Mouse (Mus musculus): ENCODE measurements at regions not wholly inside any gene's neighbourhood (a gene's known extent, or its start where the extent isn't known, plus 50 kb on each side); places are given as distances from the start of the nearest gene placed in this dataset.

DNA sequence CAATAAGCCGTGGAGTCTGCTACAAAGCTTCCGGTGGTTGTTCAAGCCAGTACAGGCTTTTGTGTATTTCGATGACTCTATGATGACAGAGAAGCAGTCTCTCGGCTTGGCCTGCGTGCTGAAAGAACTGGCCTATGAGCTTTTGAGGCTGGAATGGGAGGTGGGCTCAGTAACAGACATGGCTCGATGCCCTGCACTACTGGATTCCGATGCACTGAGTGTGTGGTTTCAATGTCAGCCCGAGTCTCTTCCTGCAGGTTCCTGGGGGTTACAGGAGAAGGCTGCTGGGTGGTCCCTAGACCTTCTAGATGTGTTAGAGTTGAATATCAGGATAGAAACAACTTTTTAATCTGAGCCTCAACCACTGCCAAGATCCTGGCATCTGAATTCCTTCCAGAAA is 53.2 kb downstream of the Gm815 start:
- Histone ChIP-seq H3K9ac (replicated peaks; ENCODE audit: low read length) (no peak overlapping the region), H3K4me2 (ENCODE audit: low read depth, low read length) (no peak overlapping the region), H3K27me3 (ENCODE audit: control insufficient read depth, insufficient read depth, low read length) (no peaks in the 10 kb centered on the region), H3K9me3 (replicated peaks; ENCODE audit: control insufficient read depth, low read length) (no peaks in the 10 kb centered on the region), H3K4me1 (ENCODE audit: control insufficient read depth, insufficient read depth, low read length) (no peaks in the 10 kb centered on the region), H3K4me3 (ENCODE audit: low read depth, low read length) (no peak overlapping the region), H3K27ac (replicated peaks; ENCODE audit: low read depth, low read length) (no peak overlapping the region), H3K36me3 (replicated peaks; ENCODE audit: control insufficient read depth, insufficient read depth, low read depth, low read length) (no peaks in the 10 kb centered on the region)
- ATAC-seq (replicated peaks; ENCODE audit: insufficient number of reproducible peaks, low FRiP score, low TSS enrichment, low read depth): no peak
- no peak for DNase-seq (ENCODE audit: low spot score)
- 76% methylated on average over 8 of the region's 8 CpGs for WGBS

DNA sequence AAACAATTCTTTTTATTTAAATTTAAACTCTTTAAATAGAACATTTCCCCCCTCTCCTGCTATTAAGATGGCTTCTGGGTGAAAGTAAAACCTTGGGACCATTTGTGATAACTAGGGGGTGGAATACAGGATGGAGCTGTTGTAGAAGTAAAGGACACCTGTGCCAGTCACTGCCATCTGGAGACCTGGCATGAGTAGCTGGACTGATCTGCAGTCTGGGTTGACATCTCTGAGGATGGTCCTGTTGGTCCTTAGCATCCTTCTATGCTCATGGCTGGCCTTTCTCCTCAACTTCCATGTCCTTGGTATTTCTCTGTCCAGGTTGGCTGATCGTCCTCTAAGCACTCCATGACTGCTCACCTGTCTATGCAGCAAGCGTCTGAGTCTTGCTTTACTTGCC is 58.3 kb downstream of the Gm815 start:
- Histone ChIP-seq H3K9ac (replicated peaks; ENCODE audit: low read length) (no peak overlapping the region), H3K4me3 (ENCODE audit: low read depth, low read length) (no peak overlapping the region), H3K27ac (replicated peaks; ENCODE audit: low read depth, low read length) (no peak overlapping the region), H3K9me3 (replicated peaks; ENCODE audit: control insufficient read depth, low read length) (no peaks in the 10 kb centered on the region), H3K27me3 (ENCODE audit: control insufficient read depth, insufficient read depth, low read length) (no peaks in the 10 kb centered on the region), H3K36me3 (replicated peaks; ENCODE audit: control insufficient read depth, insufficient read depth, low read depth, low read length) (no peaks in the 10 kb centered on the region), H3K4me1 (ENCODE audit: control insufficient read depth, insufficient read depth, low read length) (no peaks in the 10 kb centered on the region), H3K4me2 (ENCODE audit: low read depth, low read length) (no peak overlapping the region)
- 87% methylated on average over 2 of the region's 2 CpGs for WGBS
- ATAC-seq (replicated peaks; ENCODE audit: insufficient number of reproducible peaks, low FRiP score, low TSS enrichment, low read depth) (no peak), DNase-seq (ENCODE audit: low spot score) (no peak)

DNA sequence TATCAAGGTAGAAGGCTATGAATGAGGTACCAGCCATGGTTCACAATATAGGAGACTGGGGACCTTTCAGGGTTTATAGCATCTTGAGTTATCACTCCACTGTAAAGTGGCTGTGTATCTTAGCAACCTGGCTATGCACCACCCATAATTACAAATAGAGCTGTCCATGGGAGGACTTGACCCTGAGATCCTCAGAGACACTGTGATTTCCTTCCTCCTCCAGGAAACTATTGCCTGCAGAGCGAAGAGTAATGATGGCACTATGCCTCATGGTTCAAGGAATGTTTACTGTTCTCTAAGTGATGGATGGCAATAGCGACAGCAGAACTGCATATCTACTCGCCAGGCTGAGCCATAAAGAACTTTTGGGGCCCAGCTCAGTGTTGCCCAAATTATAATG is 60.9 kb downstream of the Gm815 start:
- DNase-seq (ENCODE audit: low spot score) (no peak), ATAC-seq (replicated peaks; ENCODE audit: insufficient number of reproducible peaks, low FRiP score, low TSS enrichment, low read depth) (no peak)
- H3K9me3 ChIP-seq (replicated peaks; ENCODE audit: control insufficient read depth, low read length): no peaks in the 10 kb centered on the region
- WGBS: 84% methylated on average over 3 of the region's 3 CpGs
- no peaks in the 10 kb centered on the region for H3K36me3 ChIP-seq (replicated peaks; ENCODE audit: control insufficient read depth, insufficient read depth, low read depth, low read length)
- no peak overlapping the region for H3K4me2 ChIP-seq (ENCODE audit: low read depth, low read length)
- no peaks in the 10 kb centered on the region for H3K4me1 ChIP-seq (ENCODE audit: control insufficient read depth, insufficient read depth, low read length)
- no peak overlapping the region for H3K9ac ChIP-seq (replicated peaks; ENCODE audit: low read length)
- no peak overlapping the region for H3K4me3 ChIP-seq (ENCODE audit: low read depth, low read length)
- H3K27ac ChIP-seq (replicated peaks; ENCODE audit: low read depth, low read length): no peak overlapping the region
- H3K27me3 ChIP-seq (ENCODE audit: control insufficient read depth, insufficient read depth, low read length): no peaks in the 10 kb centered on the region

DNA sequence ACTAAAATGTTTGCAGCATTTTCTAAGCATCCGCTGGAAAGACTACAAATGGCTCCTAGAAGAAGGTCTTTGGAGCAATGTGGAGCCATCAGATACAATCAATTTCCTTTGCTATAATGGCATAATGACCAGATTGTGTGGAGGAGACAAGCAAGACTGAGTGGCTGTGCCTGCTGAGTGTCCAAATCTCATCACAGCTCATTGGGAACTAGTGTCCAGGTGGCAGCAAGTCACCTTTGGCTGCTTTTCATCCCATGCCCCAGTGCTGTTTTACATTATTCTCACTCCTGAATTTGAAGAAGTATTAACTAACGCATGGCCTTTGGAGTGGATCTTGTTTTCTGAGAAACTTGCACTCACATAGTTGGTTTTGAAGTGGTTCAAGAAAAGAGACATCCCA is 62.8 kb downstream of the Gm815 start:
- ATAC-seq (replicated peaks; ENCODE audit: insufficient number of reproducible peaks, low FRiP score, low TSS enrichment, low read depth) (no peak), DNase-seq (ENCODE audit: low spot score) (no peak)
- no peaks in the 10 kb centered on the region for H3K27me3 ChIP-seq (ENCODE audit: control insufficient read depth, insufficient read depth, low read length)
- H3K36me3 ChIP-seq (replicated peaks; ENCODE audit: control insufficient read depth, insufficient read depth, low read depth, low read length): no peaks in the 10 kb centered on the region
- no peak overlapping the region for H3K4me2 ChIP-seq (ENCODE audit: low read depth, low read length)
- no peak overlapping the region for H3K9ac ChIP-seq (replicated peaks; ENCODE audit: low read length)
- H3K9me3 ChIP-seq (replicated peaks; ENCODE audit: control insufficient read depth, low read length): no peaks in the 10 kb centered on the region
- WGBS: 88% methylated on average over 2 of the region's 2 CpGs
- no peak overlapping the region for H3K4me3 ChIP-seq (ENCODE audit: low read depth, low read length)
- no peak overlapping the region for H3K27ac ChIP-seq (replicated peaks; ENCODE audit: low read depth, low read length)
- no peaks in the 10 kb centered on the region for H3K4me1 ChIP-seq (ENCODE audit: control insufficient read depth, insufficient read depth, low read length)

DNA sequence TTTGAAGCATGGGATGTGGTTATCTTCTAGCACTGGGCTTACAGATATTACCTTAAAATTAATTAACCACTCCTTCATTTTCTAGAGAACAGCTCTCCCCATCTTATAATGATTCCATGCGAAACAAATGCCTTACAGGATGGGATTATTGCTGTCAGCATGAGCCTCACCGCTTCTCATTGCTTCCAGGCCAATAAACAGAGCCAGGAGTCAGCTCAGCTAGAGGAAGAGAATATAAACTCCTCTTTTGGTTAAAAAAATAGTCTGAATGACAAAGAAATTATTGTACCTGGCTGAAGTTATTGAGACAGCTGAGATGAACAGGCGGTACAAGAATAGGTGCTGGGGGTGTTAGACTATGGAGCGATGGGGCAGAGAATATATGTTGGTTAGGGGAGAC is 63.5 kb downstream of the Gm815 start:
- Histone ChIP-seq H3K4me1 (ENCODE audit: control insufficient read depth, insufficient read depth, low read length) (no peaks in the 10 kb centered on the region), H3K9ac (replicated peaks; ENCODE audit: low read length) (no peak overlapping the region), H3K9me3 (replicated peaks; ENCODE audit: control insufficient read depth, low read length) (no peaks in the 10 kb centered on the region), H3K27ac (replicated peaks; ENCODE audit: low read depth, low read length) (no peak overlapping the region), H3K36me3 (replicated peaks; ENCODE audit: control insufficient read depth, insufficient read depth, low read depth, low read length) (no peaks in the 10 kb centered on the region), H3K4me2 (ENCODE audit: low read depth, low read length) (no peak overlapping the region), H3K27me3 (ENCODE audit: control insufficient read depth, insufficient read depth, low read length) (no peaks in the 10 kb centered on the region), H3K4me3 (ENCODE audit: low read depth, low read length) (no peak overlapping the region)
- ATAC-seq (replicated peaks; ENCODE audit: insufficient number of reproducible peaks, low FRiP score, low TSS enrichment, low read depth): no peak
- WGBS: 93% methylated on average over 4 of the region's 4 CpGs
- DNase-seq (ENCODE audit: low spot score): no peak

DNA sequence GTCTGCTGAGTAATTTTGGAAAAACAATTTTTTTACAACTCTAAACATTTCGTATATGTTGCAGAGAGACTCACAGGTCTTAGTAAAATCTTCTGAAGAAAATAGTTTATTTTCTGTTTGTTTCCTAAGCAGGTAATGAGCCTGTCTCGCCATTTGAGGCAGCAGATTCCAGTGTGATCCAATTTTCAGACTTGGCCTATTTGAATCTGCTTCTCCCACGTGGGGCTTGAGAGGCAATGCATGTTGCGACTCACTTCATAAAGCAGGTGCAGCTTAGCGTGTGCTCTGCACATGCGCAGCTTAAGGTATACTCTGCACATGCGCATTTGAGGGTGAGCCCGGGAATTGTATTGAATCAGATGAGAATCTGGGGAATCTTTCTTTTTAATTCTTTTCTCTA is 67.7 kb downstream of the Gm815 start:
- Histone ChIP-seq H3K9ac (replicated peaks; ENCODE audit: low read length) (no peak overlapping the region), H3K27me3 (ENCODE audit: control insufficient read depth, insufficient read depth, low read length) (no peaks in the 10 kb centered on the region), H3K36me3 (replicated peaks; ENCODE audit: control insufficient read depth, insufficient read depth, low read depth, low read length) (no peaks in the 10 kb centered on the region), H3K4me1 (ENCODE audit: control insufficient read depth, insufficient read depth, low read length) (no peaks in the 10 kb centered on the region), H3K4me2 (ENCODE audit: low read depth, low read length) (no peak overlapping the region), H3K27ac (replicated peaks; ENCODE audit: low read depth, low read length) (no peak overlapping the region), H3K9me3 (replicated peaks; ENCODE audit: control insufficient read depth, low read length) (no peaks in the 10 kb centered on the region), H3K4me3 (ENCODE audit: low read depth, low read length) (no peak overlapping the region)
- ATAC-seq (replicated peaks; ENCODE audit: insufficient number of reproducible peaks, low FRiP score, low TSS enrichment, low read depth): no peak
- 84% methylated on average over 8 of the region's 8 CpGs for WGBS
- no peak for DNase-seq (ENCODE audit: low spot score)

DNA sequence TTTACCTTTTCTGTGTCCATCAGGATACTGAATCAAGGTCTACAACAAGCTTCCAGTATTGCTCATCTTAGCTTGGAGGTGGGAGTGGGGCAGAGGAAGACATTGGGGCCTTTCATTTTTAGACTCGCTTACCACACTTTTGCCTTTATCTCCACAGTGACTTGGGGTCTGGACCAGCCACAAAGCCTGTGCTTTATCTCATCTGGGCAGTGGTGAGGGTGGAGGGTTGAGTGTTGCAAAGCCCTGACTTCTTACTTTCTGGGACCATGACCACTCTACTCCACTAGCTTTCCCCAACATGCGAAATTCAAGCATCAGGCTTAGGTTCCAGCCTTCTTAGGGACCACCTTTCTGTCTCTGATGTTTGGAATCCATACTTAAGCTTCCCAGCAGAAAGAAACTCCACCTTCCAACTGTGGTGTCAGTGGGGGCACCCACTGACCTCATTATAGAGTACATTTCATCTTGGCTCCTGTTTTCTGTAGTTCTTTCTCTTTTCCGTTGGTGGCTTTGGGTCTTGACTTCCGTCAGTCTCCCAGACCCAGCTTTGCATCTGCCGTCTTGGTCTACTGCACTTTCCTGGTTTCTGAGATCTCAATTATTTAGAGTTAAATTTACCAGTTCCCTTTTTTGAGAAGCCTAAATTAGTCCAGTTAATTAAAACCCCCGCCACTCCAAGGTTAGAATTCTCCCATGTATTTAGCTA is 80.5 kb downstream of the Gm815 start:
- H3K9ac ChIP-seq (replicated peaks; ENCODE audit: low read length): no peak overlapping the region
- no peaks in the 10 kb centered on the region for H3K27me3 ChIP-seq (ENCODE audit: control insufficient read depth, insufficient read depth, low read length)
- no peaks in the 10 kb centered on the region for H3K4me1 ChIP-seq (ENCODE audit: control insufficient read depth, insufficient read depth, low read length)
- H3K4me2 ChIP-seq (ENCODE audit: low read depth, low read length): no peak overlapping the region
- no peak overlapping the region for H3K4me3 ChIP-seq (ENCODE audit: low read depth, low read length)
- DNase-seq (ENCODE audit: low spot score) (no peak), ATAC-seq (replicated peaks; ENCODE audit: insufficient number of reproducible peaks, low FRiP score, low TSS enrichment, low read depth) (no peak)
- no peaks in the 10 kb centered on the region for H3K9me3 ChIP-seq (replicated peaks; ENCODE audit: control insufficient read depth, low read length)
- H3K36me3 ChIP-seq (replicated peaks; ENCODE audit: control insufficient read depth, insufficient read depth, low read depth, low read length): no peaks in the 10 kb centered on the region
- no peak overlapping the region for H3K27ac ChIP-seq (replicated peaks; ENCODE audit: low read depth, low read length)
- 86% methylated on average over 6 of the region's 6 CpGs for WGBS

DNA sequence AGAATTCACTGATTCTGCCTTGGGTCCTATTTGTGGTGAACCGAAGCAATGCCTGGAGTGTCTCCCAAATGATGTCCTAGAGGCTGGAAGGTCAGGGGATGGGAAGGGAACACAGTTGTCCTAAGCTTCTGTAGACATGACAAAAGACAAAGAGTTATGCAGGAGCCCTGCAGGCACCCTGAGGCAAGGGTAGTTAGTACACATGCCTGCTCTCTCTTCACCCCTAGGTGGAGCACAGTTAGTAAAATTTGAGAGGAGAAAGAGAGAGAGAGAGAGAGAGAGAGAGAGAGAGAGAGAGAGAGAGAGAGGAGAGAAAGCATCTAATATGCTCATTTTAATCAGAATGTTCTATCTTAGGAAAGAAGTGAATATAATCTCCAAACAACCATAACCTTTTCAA is 87.4 kb downstream of the Gm815 start:
- Histone ChIP-seq H3K4me1 (ENCODE audit: control insufficient read depth, insufficient read depth, low read length) (no peaks in the 10 kb centered on the region; the same call in 1 of the 2 replicates), H3K4me2 (ENCODE audit: low read depth, low read length) (no peak overlapping the region), H3K27me3 (ENCODE audit: control insufficient read depth, insufficient read depth, low read length) (no peaks in the 10 kb centered on the region), H3K4me3 (ENCODE audit: low read depth, low read length) (no peak overlapping the region), H3K27ac (replicated peaks; ENCODE audit: low read depth, low read length) (no peak overlapping the region), H3K9me3 (replicated peaks; ENCODE audit: control insufficient read depth, low read length) (no peaks in the 10 kb centered on the region), H3K9ac (replicated peaks; ENCODE audit: low read length) (no peak overlapping the region), H3K36me3 (replicated peaks; ENCODE audit: control insufficient read depth, insufficient read depth, low read depth, low read length) (no peaks in the 10 kb centered on the region)
- DNase-seq (ENCODE audit: low spot score): no peak
- WGBS: 66% methylated on average over 1 of the region's 1 CpGs
- no peak for ATAC-seq (replicated peaks; ENCODE audit: insufficient number of reproducible peaks, low FRiP score, low TSS enrichment, low read depth)

Data from embryonic facial prominence, embryonic 11.5 days (tissue).